Mouse (Mus musculus): ENCODE data around the gene Hoxc9. TPM values are rescaled to one million over a fixed set of nuclear protein-coding genes. Genes with fewer than 3 reads are reported as not detected.
A peak's percentile ranks its signal among the peaks of the same experiment; 100 is the strongest.

Hoxc9 gene
- total RNA-seq, 2 experiments from 2014 or later: not detected

GRCm38 (mm10) chr15:102955833-102956640 lies 20.2 kb upstream of the Hoxc9 start:
- no peak for DNase-seq (ENCODE audit: extremely low spot score in 1 of 2, low spot score in 1 of 2)

GRCm38 (mm10) chr15:102956906-102957305 lies 19.3 kb upstream of the Hoxc9 start:
- no peak for DNase-seq (ENCODE audit: extremely low spot score in 1 of 2, low spot score in 1 of 2)

- no peak for DNase-seq (ENCODE audit: extremely low spot score in 1 of 2, low spot score in 1 of 2)
Observed at GRCm38 (mm10) chr15:102959663-102960191, 16.5 kb upstream of the Hoxc9 start.

- no peak for DNase-seq (ENCODE audit: extremely low spot score in 1 of 2, low spot score in 1 of 2)
Observed at GRCm38 (mm10) chr15:102961728-102962127, 14.5 kb upstream of the Hoxc9 start.

- DNase-seq (ENCODE audit: extremely low spot score in 1 of 2, low spot score in 1 of 2): no peak
Observed at GRCm38 (mm10) chr15:102962492-102962891, 13.7 kb upstream of the Hoxc9 start.

GRCm38 (mm10) chr15:102963259-102963658 lies 13.0 kb upstream of the Hoxc9 start:
- no peak for DNase-seq (ENCODE audit: extremely low spot score in 1 of 2, low spot score in 1 of 2)

GRCm38 (mm10) chr15:102963671-102964640 lies 12.3 kb upstream of the Hoxc9 start:
- no peak for DNase-seq (ENCODE audit: extremely low spot score in 1 of 2, low spot score in 1 of 2)

- no peak for DNase-seq (ENCODE audit: extremely low spot score in 1 of 2, low spot score in 1 of 2)
Observed at GRCm38 (mm10) chr15:102965003-102965891, 11.0 kb upstream of the Hoxc9 start.

GRCm38 (mm10) chr15:102965892-102966775 lies 10.1 kb upstream of the Hoxc9 start:
- DNase-seq (ENCODE audit: extremely low spot score in 1 of 2, low spot score in 1 of 2): no peak

GRCm38 (mm10) chr15:102966776-102967311 lies 9.4 kb upstream of the Hoxc9 start, which contains the start of gene Hoxc10:
TSS of gene Hoxc10 (plus strand) at chr15:102966796.
- DNase-seq (ENCODE audit: extremely low spot score in 1 of 2, low spot score in 1 of 2): no peak

- no peak for DNase-seq (ENCODE audit: extremely low spot score in 1 of 2, low spot score in 1 of 2)
Observed at GRCm38 (mm10) chr15:102967312-102967510, 9.0 kb upstream of the Hoxc9 start, which contains the start of gene Hoxc5. TSS of gene Hoxc5 (plus strand) at chr15:102967443.

GRCm38 (mm10) chr15:102967511-102968397 lies 8.5 kb upstream of the Hoxc9 start:
- no peak for DNase-seq (ENCODE audit: extremely low spot score in 1 of 2, low spot score in 1 of 2)

GRCm38 (mm10) chr15:102969296-102969695 lies 6.9 kb upstream of the Hoxc9 start:
- no peak for DNase-seq (ENCODE audit: extremely low spot score in 1 of 2, low spot score in 1 of 2)

GRCm38 (mm10) chr15:102970740-102971139 lies 5.5 kb upstream of the Hoxc9 start:
- peak in 1 of 2 experiments; percentile 33 for DNase-seq (ENCODE audit: extremely low spot score in 1 of 2, low spot score in 1 of 2)

GRCm38 (mm10) chr15:102972254-102972653 lies 4.0 kb upstream of the Hoxc9 start:
- no peak for DNase-seq (ENCODE audit: extremely low spot score in 1 of 2, low spot score in 1 of 2)

GRCm38 (mm10) chr15:102972753-102973152 lies 3.5 kb upstream of the Hoxc9 start:
- DNase-seq (ENCODE audit: extremely low spot score in 1 of 2, low spot score in 1 of 2): no peak

- no peak for DNase-seq (ENCODE audit: extremely low spot score in 1 of 2, low spot score in 1 of 2)
Observed at GRCm38 (mm10) chr15:102975034-102975433, 1.2 kb upstream of the Hoxc9 start.

GRCm38 (mm10) chr15:102975688-102976111 lies 539 bp upstream of the Hoxc9 start:
- no peak for DNase-seq (ENCODE audit: extremely low spot score in 1 of 2, low spot score in 1 of 2)
